Mouse (Mus musculus): ENCODE measurements around the gene Mroh3. TPM values are rescaled to one million over a fixed set of nuclear protein-coding genes. Genes with fewer than 3 reads are reported as not detected.
A peak's percentile ranks its signal among the peaks of the same experiment; 100 is the strongest.

Gene Mroh3
- total and polyA plus RNA-seq, 3 experiments: not detected

DNA sequence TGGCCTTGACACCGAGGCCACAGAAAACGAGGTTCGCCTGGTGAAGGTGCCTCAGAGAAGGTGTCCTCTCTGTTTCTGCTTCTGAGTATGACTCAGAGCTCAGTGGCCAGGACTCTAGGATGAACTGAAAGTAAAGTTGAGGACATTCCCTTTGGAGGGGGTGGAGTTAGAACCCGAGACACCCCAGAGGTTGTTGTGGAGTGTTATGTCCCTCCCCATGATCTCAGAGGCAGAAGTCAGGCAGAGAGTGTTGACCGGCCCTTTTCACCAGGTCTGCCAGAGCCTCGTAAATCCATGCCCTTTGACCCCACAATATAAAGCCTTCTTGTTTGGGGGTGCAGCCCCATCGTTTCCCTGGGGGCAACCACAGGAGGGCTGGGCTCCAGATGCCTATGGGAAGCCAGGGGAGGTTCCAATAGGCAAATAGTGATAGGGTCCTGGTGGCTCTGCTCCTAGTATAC is 75.5 kb downstream of the Mroh3 start:
- peaks cover 13% of the 10 kb centered on the region for H3K4me1 ChIP-seq (ENCODE audit: control insufficient read depth, insufficient read depth, low read length)
- intact Hi-C loops (cut with DNase I): no loop called here
- TF ChIP-seq POLR2A (IDR thresholded peaks at IDR 0.05; ENCODE audit: insufficient read depth, low read depth, low read length) (no peak), EP300 (IDR thresholded peaks at IDR 0.05; ENCODE audit: insufficient read depth, low read depth, low read length) (no peak), CTCF (IDR thresholded peaks at IDR 0.05) (no peak)
- WGBS: 53% methylated on average over 7 of the region's 7 CpGs
- H3K9ac ChIP-seq (ENCODE audit: low read depth, low read length): no peak overlapping the region
- no peaks in the 10 kb centered on the region for H3K79me2 ChIP-seq (replicated peaks; ENCODE audit: control insufficient read depth, insufficient read depth, low read length)
- H3K36me3 ChIP-seq (ENCODE audit: control insufficient read depth, insufficient read depth, low read length): no peaks in the 10 kb centered on the region
- H3K27ac ChIP-seq: no peak overlapping the region
- H3K4me3 ChIP-seq: no peak overlapping the region
- no peak for DNase-seq
- H3K27me3 ChIP-seq (ENCODE audit: control insufficient read depth, insufficient read depth, low read length): no peaks in the 10 kb centered on the region

DNA sequence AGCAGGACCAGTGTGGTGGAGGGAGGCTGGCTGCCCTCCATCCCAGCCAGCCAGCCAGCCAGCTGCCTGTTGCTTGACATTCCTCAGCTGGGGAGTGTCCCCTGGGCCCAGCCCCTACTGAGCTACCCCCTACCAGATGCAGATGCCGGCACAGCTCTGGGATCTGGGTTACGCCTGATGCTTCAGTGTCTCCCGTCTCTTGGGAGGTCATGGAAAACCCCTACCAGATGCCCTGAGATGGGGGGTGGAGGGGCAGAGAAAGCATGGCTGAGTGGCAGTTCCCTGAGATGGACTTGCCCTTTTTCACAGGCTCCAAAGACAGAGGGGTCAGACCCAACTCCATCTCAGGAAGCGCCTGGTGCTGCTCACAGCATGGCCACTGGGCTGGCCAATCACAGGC is 76.1 kb downstream of the Mroh3 start:
- DNase-seq: no peak
- H3K36me3 ChIP-seq (ENCODE audit: control insufficient read depth, insufficient read depth, low read length): no peaks in the 10 kb centered on the region
- no peak overlapping the region for H3K9ac ChIP-seq (ENCODE audit: low read depth, low read length)

DNA sequence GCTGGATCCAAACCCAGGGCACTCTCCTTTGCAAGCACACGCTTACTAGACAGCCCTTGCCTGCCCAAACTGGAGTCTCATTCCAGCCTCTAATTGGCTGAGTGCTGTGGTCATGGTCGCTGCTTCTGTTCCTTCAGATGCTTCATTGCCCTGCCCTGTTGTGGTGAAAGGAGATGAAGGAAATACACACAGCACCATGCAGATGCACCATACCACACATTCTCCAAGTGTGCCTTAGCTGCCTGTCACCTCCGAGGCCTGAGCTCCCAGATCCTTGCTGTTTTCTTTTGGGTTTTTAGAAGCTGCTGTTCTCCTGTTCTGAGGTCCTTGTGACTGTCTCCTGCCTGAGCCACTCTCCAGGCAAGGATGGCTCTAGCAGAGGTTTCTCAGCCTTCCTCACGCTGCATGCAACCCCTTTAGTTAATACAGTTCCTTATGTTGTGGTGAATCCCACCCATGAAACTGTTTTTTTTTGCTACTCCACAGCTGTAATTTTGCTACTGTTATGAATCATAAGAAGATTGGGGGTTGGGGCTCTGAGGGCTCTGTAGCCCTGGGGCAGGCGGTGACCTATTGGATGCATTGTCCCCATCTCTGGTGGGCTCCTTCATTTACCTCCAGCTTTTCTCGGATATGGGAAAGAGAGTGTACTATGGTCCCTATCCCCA is 76.7 kb downstream of the Mroh3 start:
- WGBS: 88% methylated on average over 6 of the region's 6 CpGs
- Histone ChIP-seq H3K4me3 (no peak overlapping the region), H3K36me3 (ENCODE audit: control insufficient read depth, insufficient read depth, low read length) (no peaks in the 10 kb centered on the region), H3K27ac (no peak overlapping the region; the same call in 1 of the 2 replicates), H3K79me2 (replicated peaks; ENCODE audit: control insufficient read depth, insufficient read depth, low read length) (no peaks in the 10 kb centered on the region), H3K27me3 (ENCODE audit: control insufficient read depth, insufficient read depth, low read length) (peaks cover 4% of the 10 kb centered on the region), H3K9ac (ENCODE audit: low read depth, low read length) (no peak overlapping the region), H3K4me1 (ENCODE audit: control insufficient read depth, insufficient read depth, low read length) (peaks cover 14% of the 10 kb centered on the region)
- intact Hi-C loops (cut with DNase I): no loop called here
- no peak for TF ChIP-seq CTCF (IDR thresholded peaks at IDR 0.05)
- TF ChIP-seq POLR2A (IDR thresholded peaks at IDR 0.05; ENCODE audit: insufficient read depth, low read depth, low read length): no peak
- no peak for TF ChIP-seq EP300 (IDR thresholded peaks at IDR 0.05; ENCODE audit: insufficient read depth, low read depth, low read length)
- DNase-seq: no peak

More for the DNA sequence above, 76.1 kb downstream of the Mroh3 start:
- intact Hi-C loops (cut with DNase I): no loop called here
- Histone ChIP-seq H3K27ac (no peak overlapping the region), H3K79me2 (replicated peaks; ENCODE audit: control insufficient read depth, insufficient read depth, low read length) (no peaks in the 10 kb centered on the region), H3K4me3 (no peak overlapping the region), H3K4me1 (ENCODE audit: control insufficient read depth, insufficient read depth, low read length) (peaks cover 13% of the 10 kb centered on the region), H3K27me3 (ENCODE audit: control insufficient read depth, insufficient read depth, low read length) (peaks cover 1% of the 10 kb centered on the region)
- TF ChIP-seq EP300 (IDR thresholded peaks at IDR 0.05; ENCODE audit: insufficient read depth, low read depth, low read length) (no peak), CTCF (IDR thresholded peaks at IDR 0.05) (no peak), POLR2A (IDR thresholded peaks at IDR 0.05; ENCODE audit: insufficient read depth, low read depth, low read length) (no peak)
- 69% methylated on average over 4 of the region's 4 CpGs for WGBS

DNA sequence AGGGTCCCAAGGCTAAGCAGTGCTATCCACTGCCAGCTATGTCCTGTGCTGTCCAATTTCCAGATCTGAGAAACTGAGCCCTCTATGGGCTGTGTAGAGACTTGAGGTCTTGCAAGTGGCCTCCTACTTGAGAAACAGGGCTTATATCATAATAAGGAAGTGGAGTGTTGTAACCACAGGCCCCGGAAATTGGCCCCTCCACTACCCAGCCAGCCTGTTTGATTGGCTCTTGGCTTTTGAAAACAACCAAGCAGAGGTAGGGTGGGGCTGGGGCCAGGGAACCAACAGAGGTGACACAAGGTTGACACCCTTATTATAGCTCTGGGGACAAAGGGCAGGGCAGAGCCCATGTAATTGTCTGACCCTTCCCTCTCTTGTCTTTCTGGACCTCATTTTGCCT is 77.6 kb downstream of the Mroh3 start:
- TF ChIP-seq POLR2A (IDR thresholded peaks at IDR 0.05; ENCODE audit: insufficient read depth, low read depth, low read length) (no peak), EP300 (IDR thresholded peaks at IDR 0.05; ENCODE audit: insufficient read depth, low read depth, low read length) (no peak), CTCF (IDR thresholded peaks at IDR 0.05) (no peak)
- intact Hi-C loops (cut with DNase I): no loop called here
- H3K27me3 ChIP-seq (ENCODE audit: control insufficient read depth, insufficient read depth, low read length): peaks cover 4% of the 10 kb centered on the region
- no peak overlapping the region for H3K9ac ChIP-seq (ENCODE audit: low read depth, low read length)
- no peak overlapping the region for H3K27ac ChIP-seq
- 42% methylated on average over 1 of the region's 1 CpGs for WGBS
- H3K36me3 ChIP-seq (ENCODE audit: control insufficient read depth, insufficient read depth, low read length): no peaks in the 10 kb centered on the region
- no peak overlapping the region for H3K4me3 ChIP-seq
- no peaks in the 10 kb centered on the region for H3K79me2 ChIP-seq (replicated peaks; ENCODE audit: control insufficient read depth, insufficient read depth, low read length)
- H3K4me1 ChIP-seq (ENCODE audit: control insufficient read depth, insufficient read depth, low read length): peaks cover 16% of the 10 kb centered on the region
- peak in 1 of 2 experiments; percentile 78 for DNase-seq

DNA sequence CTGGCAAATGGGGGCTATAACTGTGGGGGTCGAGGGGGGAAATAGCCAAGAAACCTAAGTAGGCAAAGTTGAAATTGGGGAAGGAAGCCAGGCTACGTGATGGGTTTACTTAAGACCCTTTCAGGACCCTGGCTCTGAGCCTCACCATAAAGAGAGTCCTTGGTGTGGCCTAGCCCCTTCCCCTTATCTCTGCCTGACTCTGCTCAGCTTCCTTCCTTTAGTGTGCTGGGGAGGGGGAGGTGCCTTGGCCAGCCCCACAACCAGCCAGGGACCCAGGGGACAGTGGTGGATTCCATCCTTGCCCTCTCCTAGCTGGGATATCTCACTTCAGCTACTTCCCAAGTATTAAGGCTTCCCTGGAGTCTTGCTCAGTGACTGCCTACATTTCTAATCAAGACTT is 78.1 kb downstream of the Mroh3 start:
- 64% methylated on average over 2 of the region's 2 CpGs for WGBS
- TF ChIP-seq EP300 (IDR thresholded peaks at IDR 0.05; ENCODE audit: insufficient read depth, low read depth, low read length) (no peak), POLR2A (IDR thresholded peaks at IDR 0.05; ENCODE audit: insufficient read depth, low read depth, low read length) (no peak), CTCF (IDR thresholded peaks at IDR 0.05) (no peak)
- intact Hi-C loops (cut with DNase I): no loop called here
- no peak for DNase-seq
- Histone ChIP-seq H3K4me3 (no peak overlapping the region), H3K36me3 (ENCODE audit: control insufficient read depth, insufficient read depth, low read length) (no peaks in the 10 kb centered on the region), H3K9ac (ENCODE audit: low read depth, low read length) (no peak overlapping the region), H3K79me2 (replicated peaks; ENCODE audit: control insufficient read depth, insufficient read depth, low read length) (no peaks in the 10 kb centered on the region), H3K27ac (no peak overlapping the region), H3K27me3 (ENCODE audit: control insufficient read depth, insufficient read depth, low read length) (peaks cover 4% of the 10 kb centered on the region), H3K4me1 (ENCODE audit: control insufficient read depth, insufficient read depth, low read length) (peaks cover 16% of the 10 kb centered on the region)

DNA sequence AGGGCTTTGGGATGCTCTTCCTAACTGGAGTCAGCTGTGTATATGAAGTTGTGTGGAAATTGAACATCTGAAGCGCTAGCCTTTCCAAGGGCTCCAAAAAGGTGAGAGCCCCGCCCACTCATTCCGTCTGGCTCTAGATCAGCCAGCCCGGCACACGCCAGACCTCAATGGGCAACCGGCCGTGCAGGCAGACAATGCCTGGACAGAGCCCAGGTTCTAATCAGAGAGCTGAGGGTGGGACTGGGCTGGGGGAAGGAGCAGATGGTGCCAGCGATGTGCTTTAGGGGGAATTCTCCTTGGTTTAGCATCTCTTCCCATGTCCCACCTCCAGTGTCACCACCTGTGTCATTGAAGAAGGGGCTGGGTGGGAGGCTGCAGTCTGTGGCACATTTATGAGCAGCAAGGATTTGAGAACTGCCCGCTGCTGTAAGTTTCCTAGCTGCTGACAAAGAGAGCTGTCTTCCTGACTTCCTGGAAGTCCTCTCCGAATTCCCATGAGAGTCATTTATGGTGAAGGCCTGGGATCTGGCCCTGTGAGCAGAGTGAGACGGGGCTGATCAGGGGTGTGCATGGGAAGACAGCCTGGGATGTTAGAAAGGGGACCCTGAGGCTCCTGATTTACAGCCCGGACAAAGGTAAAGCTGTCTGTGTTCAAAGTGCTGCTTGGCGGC is 78.9 kb downstream of the Mroh3 start:
- Histone ChIP-seq H3K79me2 (replicated peaks; ENCODE audit: control insufficient read depth, insufficient read depth, low read length) (no peaks in the 10 kb centered on the region), H3K36me3 (ENCODE audit: control insufficient read depth, insufficient read depth, low read length) (no peaks in the 10 kb centered on the region), H3K4me3 (no peak overlapping the region), H3K4me1 (ENCODE audit: control insufficient read depth, insufficient read depth, low read length) (peaks cover 16% of the 10 kb centered on the region), H3K9ac (ENCODE audit: low read depth, low read length) (no peak overlapping the region), H3K27me3 (ENCODE audit: control insufficient read depth, insufficient read depth, low read length) (peaks cover 4% of the 10 kb centered on the region), H3K27ac (no peak overlapping the region; the same call in 1 of the 2 replicates)
- WGBS: 39% methylated on average over 13 of the region's 13 CpGs
- no peak for TF ChIP-seq EP300 (IDR thresholded peaks at IDR 0.05; ENCODE audit: insufficient read depth, low read depth, low read length)
- TF ChIP-seq CTCF (IDR thresholded peaks at IDR 0.05): no peak
- TF ChIP-seq POLR2A (IDR thresholded peaks at IDR 0.05; ENCODE audit: insufficient read depth, low read depth, low read length): no peak
- intact Hi-C loops (cut with DNase I): no loop called here
- peak; percentile 39 to 43 for DNase-seq

All from heart, adult 2 months (tissue).